Mouse (Mus musculus) forebrain, embryonic 14.5 days (tissue): ENCODE measurements around the gene Rars2. TPM values are rescaled to one million over a fixed set of nuclear protein-coding genes. Genes with fewer than 3 reads are reported as not detected.

Experiments
- ATAC-seq: fragments of 200-750 bp; cut with Nextera tagmentation; 2 replicates; pipeline ENCODE4 v1.8.0; 2017; ENCODE audit warnings: mild to moderate bottlenecking, moderate library complexity
- DNase-seq: peaks from one replicate; pipeline ENCODE4 v3.0.0-alpha.2; 2015; ENCODE audit warnings: low spot score
- H3K27ac ChIP-seq: fragments of 300-500 bp; sonication (generic); 2 replicates; pipeline ENCODE4 v1.5.1; 2014; ENCODE audit warnings: low read depth, mild to moderate bottlenecking, control low read depth, low read length, moderate library complexity
- H3K27me3 ChIP-seq: fragments of 300-500 bp; sonication (generic); replicated peaks from 2 replicates; pipeline ENCODE4 v1.6.1; 2014; ENCODE audit warnings: low read length, control low read depth, mixed read lengths; ENCODE audit not compliant: control insufficient read depth, insufficient read depth
- H3K36me3 ChIP-seq: fragments of 300-500 bp; sonication (generic); 2 replicates; pipeline ENCODE4 v1.6.1; 2014; ENCODE audit warnings: low read length, control low read depth; ENCODE audit not compliant: control insufficient read depth, insufficient read depth
- H3K4me1 ChIP-seq: fragments of 300-500 bp; sonication (generic); 2 replicates; pipeline ENCODE4 v1.6.1; 2014; ENCODE audit warnings: antibody characterized with exemption, low read length, control low read depth; ENCODE audit not compliant: control insufficient read depth, insufficient read depth
- H3K4me2 ChIP-seq: fragments of 300-500 bp; sonication (generic); 2 replicates; pipeline ENCODE4 v1.6.1; 2014; ENCODE audit warnings: mild to moderate bottlenecking, control low read depth, low read length
- H3K4me3 ChIP-seq: fragments of 300-500 bp; sonication (generic); 2 replicates; pipeline ENCODE4 v1.5.1; 2014; ENCODE audit warnings: low read depth, low read length, control low read depth
- H3K9ac ChIP-seq: fragments of 300-500 bp; sonication (generic); 2 replicates; pipeline ENCODE4 v1.6.1; 2014; ENCODE audit warnings: mild to moderate bottlenecking, low read length, control low read depth, moderate library complexity
- H3K9me3 ChIP-seq: fragments of 300-500 bp; sonication (generic); replicated peaks from 2 replicates; pipeline ENCODE4 v1.6.1; 2016; ENCODE audit warnings: low read length, control low read depth, mixed read lengths; ENCODE audit not compliant: control insufficient read depth
- WGBS: fragments of 180-500 bp; shearing (Covaris S2); extraction: QIAGEN DNeasy Blood & Tissue Kit; methylation state at CpG from one replicate; pipeline ENCODE4 v1.1.7; 2014; 5-methylcytosine and 5-hydroxymethylcytosine counted together
- polyA plus RNA-seq: library from polyadenylated mRNA; unstranded; fragments of >200 nt; fragmentation: Nextera tagmentation; extraction: Ambion mirVana; gene quantifications from 2 replicates; pipeline ENCODE4 v1.2.1, GENCODE M21; 2014

The Rars2 gene
- polyA plus RNA-seq, 1 experiment from 2014 or later: 54.4 TPM

DNA sequence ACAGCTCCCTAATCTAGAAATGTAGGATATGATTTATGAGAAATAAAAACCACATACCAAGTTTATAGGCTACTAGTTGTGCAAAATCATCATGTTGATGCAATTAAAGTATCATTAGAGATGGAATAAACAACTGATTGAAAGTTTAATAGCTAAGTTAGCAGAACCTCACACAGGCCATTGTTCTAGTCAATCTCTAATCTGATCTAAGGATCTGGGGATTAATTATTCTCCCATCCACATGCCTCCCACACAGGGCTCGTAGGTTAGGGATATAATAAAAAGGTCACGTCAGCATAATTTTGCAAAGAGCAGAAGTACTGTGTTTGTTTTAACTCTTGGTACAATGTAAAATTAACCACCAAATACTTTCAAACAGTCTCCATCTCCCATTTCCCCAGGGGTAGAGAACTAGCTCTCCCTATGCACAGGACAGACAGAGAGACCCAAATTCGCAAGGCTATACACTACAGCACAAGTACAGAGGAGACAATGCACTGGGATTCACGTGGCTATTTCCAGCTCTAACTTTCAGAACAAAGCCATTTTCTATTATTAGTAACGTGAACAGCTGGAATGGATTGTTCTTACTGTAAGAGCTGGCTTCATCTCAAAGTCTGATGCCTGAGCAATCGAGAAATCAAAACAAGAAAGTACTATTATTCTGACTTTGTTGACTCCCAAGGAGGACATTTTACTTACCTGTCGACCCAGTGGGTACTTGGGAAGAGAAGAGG is 29.7 kb upstream of the Rars2 start:
- Histone ChIP-seq H3K4me2 (no peak overlapping the region), H3K36me3 (peaks cover 55% of the 10 kb centered on the region), H3K27ac (no peak overlapping the region), H3K4me3 (no peak overlapping the region), H3K4me1 (no peaks in the 10 kb centered on the region), H3K9ac (no peak overlapping the region), H3K9me3 (no peaks in the 10 kb centered on the region), H3K27me3 (no peaks in the 10 kb centered on the region)
- DNase-seq (no peak), ATAC-seq (no peak)
- 84% methylated on average over 7 of the region's 7 CpGs for WGBS

DNA sequence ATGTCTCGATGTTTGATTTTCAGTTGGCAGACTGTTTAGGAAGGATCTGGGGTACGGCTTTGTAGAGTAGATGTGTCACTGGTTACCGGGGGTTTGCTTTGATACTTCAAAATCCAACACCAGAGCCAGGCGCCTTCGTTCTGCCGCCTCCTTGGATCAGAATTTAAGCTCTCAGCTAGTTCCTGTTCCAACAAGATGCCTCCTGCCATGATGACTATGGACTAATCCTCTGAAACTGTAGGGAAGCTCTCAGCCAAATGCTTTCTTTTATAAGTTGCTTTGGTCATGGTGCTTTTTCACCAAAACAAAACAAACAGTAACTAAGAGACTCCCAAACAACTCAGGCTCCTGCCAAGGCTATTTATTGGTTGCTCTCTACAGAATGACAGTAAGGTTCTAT is 11.6 kb upstream of the Rars2 start:
- DNase-seq (no peak), ATAC-seq (no peak)
- H3K27ac ChIP-seq: no peak overlapping the region
- H3K4me1 ChIP-seq: no peaks in the 10 kb centered on the region
- H3K4me2 ChIP-seq: no peak overlapping the region
- 94% methylated on average over 6 of the region's 6 CpGs for WGBS
- H3K9me3 ChIP-seq: no peaks in the 10 kb centered on the region
- H3K36me3 ChIP-seq: peaks cover 55% of the 10 kb centered on the region
- H3K27me3 ChIP-seq: no peaks in the 10 kb centered on the region
- H3K4me3 ChIP-seq: no peak overlapping the region
- no peak overlapping the region for H3K9ac ChIP-seq

- Histone ChIP-seq H3K36me3 (peaks cover 41% of the 10 kb centered on the region), H3K4me1 (no peaks in the 10 kb centered on the region), H3K27ac (no peak overlapping the region), H3K4me2 (no peak overlapping the region), H3K9ac (no peak overlapping the region), H3K9me3 (no peaks in the 10 kb centered on the region), H3K4me3 (no peak overlapping the region), H3K27me3 (no peaks in the 10 kb centered on the region)
- DNase-seq (no peak), ATAC-seq (no peak)
- WGBS: 95% methylated on average over 10 of the region's 10 CpGs
Measured at GRCm38 (mm10) chr4:34606658-34607057, 8.1 kb upstream of the Rars2 start.

DNA sequence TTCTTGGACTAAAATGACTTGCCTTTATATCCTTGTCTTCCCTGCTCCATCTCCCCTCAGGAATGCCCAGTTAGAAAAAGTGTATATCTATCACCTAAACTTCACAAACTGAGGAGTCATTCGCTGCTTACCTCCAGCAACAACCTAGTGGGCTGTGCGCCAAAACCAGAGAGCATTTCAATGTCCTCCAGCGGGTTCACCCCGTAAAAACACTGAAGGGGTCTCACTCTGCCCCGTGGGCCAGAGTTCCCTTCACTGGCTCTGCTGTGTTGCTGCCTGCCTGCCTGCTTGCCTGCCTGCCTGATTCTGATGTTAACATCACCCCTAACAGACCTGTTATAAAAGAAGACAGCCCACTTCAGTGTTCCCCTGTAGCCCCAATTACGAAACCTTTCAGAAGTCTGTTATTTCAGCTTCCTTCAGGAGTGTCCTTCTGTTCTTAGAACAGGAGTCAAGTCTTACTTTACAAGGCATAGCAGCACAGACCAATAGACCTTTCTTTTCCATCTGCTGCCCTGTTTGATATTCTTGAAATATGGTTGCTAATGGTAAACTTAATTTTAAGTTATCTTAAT is 1.1 kb upstream of the Rars2 start:
- DNase-seq (no peak), ATAC-seq (no peak)
- no peak overlapping the region for H3K27ac ChIP-seq
- WGBS: 60% methylated on average over 6 of the region's 6 CpGs
- H3K4me1 ChIP-seq: peaks cover 15% of the 10 kb centered on the region
- no peaks in the 10 kb centered on the region for H3K9me3 ChIP-seq
- peak overlapping the region; percentile 58 for H3K4me3 ChIP-seq
- no peaks in the 10 kb centered on the region for H3K27me3 ChIP-seq
- H3K36me3 ChIP-seq: peaks cover 7% of the 10 kb centered on the region
- H3K4me2 ChIP-seq: peak overlapping the region; percentile 95
- peak overlapping the region; percentile 83; the same call in 1 of the 2 replicates for H3K9ac ChIP-seq

- ATAC-seq: peak; percentile 8; the same call in 1 of the 2 replicates
- Histone ChIP-seq H3K9ac (peak overlapping the region; percentile 83), H3K9me3 (no peaks in the 10 kb centered on the region), H3K36me3 (peaks cover 5% of the 10 kb centered on the region; the same call in 1 of the 2 replicates), H3K4me1 (peaks cover 15% of the 10 kb centered on the region), H3K4me2 (peak overlapping the region; percentile 95), H3K27ac (0 out of 2 replicates have a peak overlapping the region, but pooled peaks have one; percentile 87), H3K27me3 (no peaks in the 10 kb centered on the region), H3K4me3 (peak overlapping the region; percentile 58)
- DNase-seq: peak; percentile 6
- 2% methylated on average over 13 of the region's 13 CpGs for WGBS
Measured at GRCm38 (mm10) chr4:34615303-34615702, 546 bp downstream of the Rars2 start.

GRCm38 (mm10) chr4:34616146-34616545 is 1.4 kb downstream of the Rars2 start:
- ATAC-seq (no peak), DNase-seq (no peak)
- Histone ChIP-seq H3K4me3 (peak overlapping the region; percentile 58; the same call in 1 of the 2 replicates), H3K4me2 (peak overlapping the region; percentile 95), H3K36me3 (peaks cover 7% of the 10 kb centered on the region; the same call in 1 of the 2 replicates), H3K4me1 (peaks cover 15% of the 10 kb centered on the region), H3K27me3 (no peaks in the 10 kb centered on the region), H3K9ac (peak overlapping the region; percentile 83), H3K27ac (no peak overlapping the region), H3K9me3 (no peaks in the 10 kb centered on the region)
- 33% methylated on average over 8 of the region's 8 CpGs for WGBS

DNA sequence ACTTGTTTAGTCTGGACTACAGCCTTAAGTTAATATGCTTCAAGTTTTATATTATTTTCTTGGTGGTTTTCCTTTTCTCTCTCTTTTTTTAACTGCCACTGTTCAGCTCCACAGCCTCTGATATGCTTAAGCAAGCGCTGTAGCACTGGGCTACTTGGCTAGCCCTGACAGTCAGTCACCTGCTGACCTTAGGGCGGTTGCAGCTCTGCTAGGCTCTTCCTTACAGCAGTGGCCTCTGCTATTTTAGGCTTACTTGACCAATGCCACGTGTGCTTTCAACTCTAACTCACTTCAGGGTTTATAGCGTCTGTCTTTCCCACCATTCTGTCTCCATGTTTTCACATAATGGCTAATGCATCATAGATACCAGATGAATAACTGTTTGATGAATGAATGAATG is 10.8 kb downstream of the Rars2 start:
- WGBS: 86% methylated on average over 4 of the region's 4 CpGs
- peaks cover 42% of the 10 kb centered on the region for H3K36me3 ChIP-seq
- no peak overlapping the region for H3K27ac ChIP-seq
- H3K4me2 ChIP-seq: no peak overlapping the region
- H3K27me3 ChIP-seq: no peaks in the 10 kb centered on the region
- ATAC-seq (no peak), DNase-seq (no peak)
- no peaks in the 10 kb centered on the region for H3K4me1 ChIP-seq
- H3K9me3 ChIP-seq: no peaks in the 10 kb centered on the region
- no peak overlapping the region for H3K9ac ChIP-seq
- no peak overlapping the region for H3K4me3 ChIP-seq

DNA sequence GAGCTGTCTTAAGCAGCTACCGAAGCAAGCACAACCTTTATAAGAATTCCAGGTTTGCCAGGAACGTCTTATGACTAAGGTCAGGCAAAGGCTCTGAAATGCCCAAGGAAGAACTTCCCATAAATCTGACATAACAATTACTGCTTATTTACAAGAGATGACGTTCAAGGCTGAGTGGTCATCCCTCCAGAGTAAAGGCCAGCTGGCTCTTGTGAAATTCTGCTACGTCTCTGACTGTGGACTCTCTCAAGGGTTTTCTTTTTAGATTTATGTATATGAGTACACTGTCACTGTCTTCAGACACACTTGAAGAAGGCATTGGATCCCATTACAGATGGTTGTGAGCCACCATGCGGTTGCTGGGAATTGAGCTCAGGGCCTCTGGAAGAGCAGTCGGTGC is 11.6 kb downstream of the Rars2 start:
- no peak overlapping the region for H3K4me2 ChIP-seq
- ATAC-seq (no peak), DNase-seq (no peak)
- H3K9me3 ChIP-seq: no peaks in the 10 kb centered on the region
- H3K4me3 ChIP-seq: no peak overlapping the region
- no peak overlapping the region for H3K27ac ChIP-seq
- no peaks in the 10 kb centered on the region for H3K4me1 ChIP-seq
- no peaks in the 10 kb centered on the region for H3K27me3 ChIP-seq
- H3K9ac ChIP-seq: no peak overlapping the region
- WGBS: 91% methylated on average over 6 of the region's 6 CpGs
- H3K36me3 ChIP-seq: peaks cover 49% of the 10 kb centered on the region

- Histone ChIP-seq H3K4me1 (no peaks in the 10 kb centered on the region), H3K36me3 (peaks cover 55% of the 10 kb centered on the region), H3K27ac (no peak overlapping the region), H3K4me3 (no peak overlapping the region), H3K9me3 (no peaks in the 10 kb centered on the region), H3K4me2 (no peak overlapping the region), H3K27me3 (no peaks in the 10 kb centered on the region), H3K9ac (no peak overlapping the region)
- 91% methylated on average over 1 of the region's 1 CpGs for WGBS
- ATAC-seq (no peak), DNase-seq (no peak)
Measured at GRCm38 (mm10) chr4:34629956-34630355, 15.2 kb downstream of the Rars2 start.
